Mouse (Mus musculus) myocyte (in vitro differentiated cells): ENCODE measurements around the gene Olfr477. TPM values are rescaled to one million over a fixed set of nuclear protein-coding genes. Genes with fewer than 3 reads are reported as not detected.

Source experiments
- H3K27me3 ChIP-seq: one replicate; pipeline ENCODE4 v1.6.1; 2011; ENCODE audit not compliant: control insufficient read depth, insufficient read depth, insufficient read length
- H3K36me3 ChIP-seq: one replicate; pipeline ENCODE4 v1.6.1; 2011; ENCODE audit not compliant: control insufficient read depth, insufficient read depth
- H3K4me2 ChIP-seq: one replicate; pipeline ENCODE4 v1.6.1; 2011; ENCODE audit warnings: low read depth, control low read depth
- H3K4me3 ChIP-seq: one replicate; pipeline ENCODE4 v1.5.1; 2011; ENCODE audit warnings: mild to moderate bottlenecking, control low read depth, moderate library complexity
- H3K79me2 ChIP-seq: one replicate; pipeline ENCODE4 v1.6.1; 2011; ENCODE audit not compliant: control insufficient read depth, insufficient read depth
- H3ac ChIP-seq: one replicate; pipeline ENCODE4 v1.6.1; 2011; ENCODE audit not compliant: control insufficient read depth, insufficient read length
- E2F4 ChIP-seq: IDR thresholded peaks from one replicate; pipeline ENCODE4 v1.6.1; 2011; ENCODE audit warnings: mild to moderate bottlenecking, control low read depth, moderate library complexity; ENCODE audit not compliant: insufficient read depth
- MAX ChIP-seq: IDR thresholded peaks from one replicate; pipeline ENCODE4 v1.6.1; 2011; ENCODE audit warnings: low read depth, mild to moderate bottlenecking, control low read depth
- POLR2AphosphoS2 ChIP-seq: IDR thresholded peaks from one replicate; pipeline ENCODE4 v1.6.1; 2011; ENCODE audit warnings: low read depth, control low read depth; ENCODE audit not compliant: insufficient read length
- polyA plus RNA-seq: library from polyadenylated mRNA; unstranded; fragments of >200 nt; fragmentation: generic; extraction: Trizol; gene quantifications from one replicate; pipeline ENCODE4 v1.2.1, GENCODE M21; 2012; ENCODE audit warnings: missing spikeins

Gene Olfr477
- polyA plus RNA-seq, 1 experiment, result not detected

DNA sequence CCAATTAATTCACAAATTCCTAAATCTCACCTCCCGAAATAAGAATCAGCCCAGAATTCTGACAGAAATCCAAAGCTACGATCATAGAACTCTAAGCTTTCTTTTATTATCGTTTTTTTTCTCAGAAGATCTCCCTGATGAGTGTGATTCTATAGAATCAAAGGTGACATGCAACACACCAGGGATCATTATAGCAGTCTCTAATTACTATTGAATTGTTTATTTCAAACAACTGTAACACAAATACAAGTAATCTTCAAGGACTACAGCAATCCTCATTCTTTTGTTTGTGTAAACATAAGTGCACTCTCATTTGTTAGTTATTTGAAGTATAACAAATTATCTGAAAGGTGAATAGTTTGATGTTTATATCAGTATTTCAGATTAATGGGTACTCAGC, 47.4 kb downstream of the Olfr477 start, which contains the start of gene Olfr478:
Gene Olfr478 (minus strand): TSS at position 101 of the 400 bp plus-strand sequence.
- no peak within 1 kb of the TSS for H3K4me3 ChIP-seq
- no peaks in the 10 kb centered on the region for H3K27me3 ChIP-seq
- TF ChIP-seq MAX, result no peak
- no peak for TF ChIP-seq POLR2AphosphoS2
- no peak for TF ChIP-seq E2F4
- H3K36me3 ChIP-seq, result no peaks in the 10 kb centered on the region
- H3ac ChIP-seq, result no peak within 1 kb of the TSS
- H3K4me2 ChIP-seq, result no peak within 1 kb of the TSS
- no peaks in the 10 kb centered on the region for H3K79me2 ChIP-seq

Other genes with a start within 250 kb of the Olfr477 start
- gene Cyb5r2, start 228.7 kb upstream of the Olfr477 start, polyA plus RNA-seq, result 0.11 TPM
- not detected for gene Ovch2, start 185.5 kb upstream of the Olfr477 start, polyA plus RNA-seq
- not detected for gene Olfr467, start 174.4 kb upstream of the Olfr477 start, polyA plus RNA-seq
- gene Olfr469, start 161.2 kb upstream of the Olfr477 start, polyA plus RNA-seq, result not detected
- not detected for gene Olfr470, start 139.2 kb upstream of the Olfr477 start, polyA plus RNA-seq
- gene Olfr472, start 88.8 kb upstream of the Olfr477 start, polyA plus RNA-seq, result not detected
- not detected for gene Olfr473, start 56.2 kb upstream of the Olfr477 start, polyA plus RNA-seq
- gene Olfr474, start 32.0 kb upstream of the Olfr477 start, polyA plus RNA-seq, result not detected
- gene Olfr476, start 21.9 kb upstream of the Olfr477 start, polyA plus RNA-seq, result not detected
- not detected for gene Olfr478, start 47.3 kb downstream of the Olfr477 start, polyA plus RNA-seq
- gene Olfr479, start 64.0 kb downstream of the Olfr477 start, polyA plus RNA-seq, result not detected
- not detected for gene Olfr480, start 80.7 kb downstream of the Olfr477 start, polyA plus RNA-seq
- not detected for gene Olfr481, start 93.2 kb downstream of the Olfr477 start, polyA plus RNA-seq
- gene Olfr482, start 110.9 kb downstream of the Olfr477 start, polyA plus RNA-seq, result 0.02 TPM
- gene Olfr483, start 114.2 kb downstream of the Olfr477 start, polyA plus RNA-seq, result not detected
- gene Olfr484, start 140.8 kb downstream of the Olfr477 start, polyA plus RNA-seq, result not detected
- gene Olfr485, start 173.2 kb downstream of the Olfr477 start, polyA plus RNA-seq, result not detected
- gene Olfr486, start 186.0 kb downstream of the Olfr477 start, polyA plus RNA-seq, result not detected
- not detected for gene Olfr487, start 227.9 kb downstream of the Olfr477 start, polyA plus RNA-seq